Mouse (Mus musculus): ENCODE results near the gene Gipr.

The Gipr gene

DNA sequence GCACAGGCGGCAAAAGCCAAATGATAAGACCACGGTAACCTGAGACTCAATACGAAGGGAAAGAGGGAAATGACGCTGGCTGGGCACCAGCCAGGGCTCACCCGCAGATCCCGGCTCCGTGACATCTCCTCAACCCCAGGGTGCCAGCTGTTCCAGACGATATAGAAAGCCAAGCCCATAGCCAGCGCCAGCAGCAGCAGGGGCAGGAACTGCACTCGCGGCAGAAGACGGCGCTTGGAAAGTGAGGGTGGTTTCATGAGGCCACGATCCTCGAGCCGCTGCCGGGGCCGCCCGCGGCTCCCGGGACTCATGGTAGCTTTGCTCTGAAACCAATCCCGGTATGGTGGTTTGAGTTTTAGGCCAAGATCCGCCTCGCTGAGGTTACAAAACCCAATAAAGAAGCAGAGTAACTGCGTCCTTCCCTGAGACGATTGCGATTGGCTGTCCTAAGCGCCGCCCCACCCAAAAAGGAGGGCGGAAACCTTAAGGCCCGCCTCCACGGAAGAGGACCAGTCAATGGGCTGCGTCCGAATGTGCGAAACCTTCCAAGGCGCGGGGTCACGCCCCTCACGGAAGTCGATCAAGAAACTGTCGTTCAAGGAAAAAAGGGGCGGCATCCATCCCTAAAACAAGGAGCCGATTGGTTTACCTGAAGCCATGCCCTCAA, 16.9 kb downstream of the Gipr start, which contains the start of gene Qpctl:
Gene Qpctl, minus strand, starts transcription at position 417 of the 667 bp plus-strand sequence.
- peak; percentile 95 for DNase-seq (ENCODE audit: extremely low spot score)

DNA sequence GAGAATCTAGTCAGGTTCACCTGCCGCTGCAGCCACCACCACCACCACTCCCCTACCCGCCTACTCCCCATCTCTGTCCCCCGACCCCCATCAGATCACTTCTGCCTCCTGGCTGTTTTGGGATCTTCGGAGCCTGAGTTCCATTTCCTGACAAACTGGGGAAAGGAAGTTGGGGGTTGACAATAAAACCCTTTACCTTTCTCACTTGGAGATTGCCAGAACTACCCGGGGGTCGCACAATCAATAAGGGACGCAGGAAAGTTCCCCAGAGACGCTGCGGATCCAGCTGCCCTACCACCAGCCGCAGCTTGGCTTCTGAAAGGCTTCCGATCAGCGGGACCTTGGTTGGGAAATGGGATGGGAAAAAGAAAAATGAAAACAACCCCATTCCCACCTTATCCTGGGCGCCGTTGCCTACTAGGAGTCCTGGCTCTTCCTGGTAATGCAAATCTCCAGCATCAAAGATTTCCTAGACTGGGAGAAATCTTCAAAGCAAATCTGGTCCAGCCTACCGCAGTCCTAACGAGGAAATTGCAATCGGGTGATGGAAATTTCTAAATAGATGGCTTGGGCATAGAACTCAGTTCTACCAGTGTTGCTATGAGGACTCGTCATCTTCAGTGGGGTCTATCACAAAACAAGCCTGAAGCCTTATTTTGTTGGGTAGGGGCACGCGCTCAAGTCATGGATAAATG, 17.6 kb downstream of the Gipr start:
- no peak for DNase-seq (ENCODE audit: extremely low spot score)

DNA sequence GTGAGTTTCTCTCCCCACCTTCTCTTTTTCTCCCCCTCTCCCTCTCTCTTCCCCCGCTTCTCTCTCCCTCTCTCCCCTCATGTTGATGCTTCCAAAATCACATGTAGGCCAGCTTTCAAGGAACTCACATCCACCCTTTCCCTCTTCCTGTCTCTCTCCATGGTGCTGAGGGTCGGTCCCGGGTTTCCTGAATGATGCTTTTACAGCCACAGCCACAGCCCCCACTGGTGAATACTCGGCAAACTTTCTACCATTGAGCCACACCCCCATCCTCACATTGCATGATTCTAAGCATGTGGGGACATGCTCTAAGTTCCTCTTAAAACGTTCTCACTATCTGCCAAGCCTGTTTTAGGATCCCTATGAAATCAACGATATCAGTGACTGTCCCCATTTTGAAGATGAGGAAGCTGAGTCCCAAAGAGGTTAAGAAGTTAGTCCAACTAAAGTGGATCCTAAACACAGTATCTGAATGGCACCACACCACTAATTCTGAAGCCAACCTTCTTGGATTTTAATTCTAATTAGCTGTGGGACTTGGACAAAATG, 18.4 kb downstream of the Gipr start:
- DNase-seq (ENCODE audit: extremely low spot score) = no peak

DNA sequence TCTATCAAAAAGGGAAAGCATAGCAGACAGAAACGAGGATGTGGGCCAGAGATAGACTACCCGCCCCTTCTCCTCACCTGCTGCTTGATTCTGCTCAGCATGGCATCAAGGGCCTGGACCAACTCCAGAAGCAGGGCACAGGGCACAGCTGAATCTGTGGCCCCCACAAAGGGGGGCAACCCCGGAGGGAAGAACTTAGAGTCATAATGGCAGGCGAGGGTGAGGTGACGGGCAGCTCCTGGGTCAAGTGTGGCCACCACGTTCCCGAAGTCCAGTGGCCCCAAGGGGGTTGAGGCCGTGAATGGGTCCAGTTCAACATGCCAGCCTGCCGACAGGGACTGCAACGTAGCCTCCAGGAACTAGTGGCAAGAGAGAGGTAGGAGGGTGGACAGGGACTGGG, 19.1 kb downstream of the Gipr start:
- no peak for DNase-seq (ENCODE audit: extremely low spot score)

DNA sequence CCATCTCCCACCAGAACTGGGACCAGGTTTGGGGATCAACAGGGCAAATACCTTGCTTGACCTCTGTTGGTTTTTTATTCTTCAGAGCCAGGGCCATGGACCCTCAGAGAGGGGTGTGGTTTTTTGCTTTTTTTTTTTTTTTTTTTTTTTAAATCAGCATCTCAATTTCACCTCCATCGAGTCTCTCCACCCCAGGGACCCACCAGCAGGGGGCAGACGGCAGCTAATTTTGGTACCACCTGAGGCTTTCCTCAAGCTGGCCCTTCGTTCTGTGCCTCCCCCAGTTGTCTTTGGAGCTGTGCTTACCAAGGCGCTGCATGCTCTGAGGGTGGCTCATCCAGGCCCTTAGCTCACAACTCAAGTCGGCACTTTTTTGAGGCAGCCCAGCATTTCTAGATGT, 28.5 kb downstream of the Gipr start:
- DNase-seq (ENCODE audit: extremely low spot score) = no peak

DNA sequence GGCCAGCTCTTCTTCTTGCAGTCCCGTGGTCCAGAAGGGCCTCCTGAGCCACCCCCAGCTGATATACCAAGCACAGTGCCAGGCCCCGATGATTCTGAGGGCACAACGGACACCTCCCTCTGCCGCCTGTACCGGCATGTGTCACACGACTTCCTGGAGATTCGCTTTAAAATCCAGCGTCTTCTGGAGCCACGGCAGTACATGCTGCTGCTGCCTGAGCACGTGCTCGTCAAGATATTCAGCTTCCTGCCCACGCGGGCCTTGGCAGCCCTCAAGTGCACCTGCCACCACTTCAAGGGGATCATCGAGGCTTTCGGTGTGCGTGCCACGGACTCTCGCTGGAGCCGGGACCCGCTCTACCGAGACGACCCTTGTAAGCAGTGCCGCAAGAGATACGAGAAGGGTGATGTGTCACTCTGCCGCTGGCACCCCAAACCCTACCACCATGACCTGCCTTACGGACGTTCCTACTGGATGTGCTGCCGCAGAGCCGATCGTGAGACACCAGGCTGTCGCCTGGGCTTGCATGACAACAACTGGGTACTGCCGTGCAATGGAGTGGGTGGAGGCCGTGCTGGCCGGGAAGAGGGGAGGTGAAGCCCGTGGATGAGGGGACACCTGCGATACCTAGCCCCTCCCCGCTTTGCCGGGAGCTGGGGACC, 29.1 kb downstream of the Gipr start:
- DNase-seq (ENCODE audit: extremely low spot score) = no peak

DNA sequence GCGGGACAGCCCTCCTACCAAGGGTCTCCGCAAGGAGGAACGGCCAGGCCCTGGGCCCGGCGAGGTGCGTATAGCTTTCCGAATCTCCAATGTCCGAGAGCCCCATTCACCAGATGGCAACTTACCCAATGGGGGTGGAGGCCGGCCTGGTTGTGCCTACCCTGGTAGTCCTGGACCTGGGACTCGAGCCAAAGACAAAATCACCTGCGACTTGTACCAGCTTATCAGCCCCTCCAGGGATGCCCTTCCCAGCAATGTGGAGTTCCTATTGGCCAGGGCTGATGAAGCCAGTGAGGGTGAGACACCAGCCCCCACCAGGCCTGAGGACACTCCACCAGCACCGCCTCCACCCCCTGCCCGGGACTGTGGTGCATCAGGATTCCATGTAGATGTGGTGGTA, 29.8 kb downstream of the Gipr start:
- DNase-seq (ENCODE audit: extremely low spot score) = no peak

DNA sequence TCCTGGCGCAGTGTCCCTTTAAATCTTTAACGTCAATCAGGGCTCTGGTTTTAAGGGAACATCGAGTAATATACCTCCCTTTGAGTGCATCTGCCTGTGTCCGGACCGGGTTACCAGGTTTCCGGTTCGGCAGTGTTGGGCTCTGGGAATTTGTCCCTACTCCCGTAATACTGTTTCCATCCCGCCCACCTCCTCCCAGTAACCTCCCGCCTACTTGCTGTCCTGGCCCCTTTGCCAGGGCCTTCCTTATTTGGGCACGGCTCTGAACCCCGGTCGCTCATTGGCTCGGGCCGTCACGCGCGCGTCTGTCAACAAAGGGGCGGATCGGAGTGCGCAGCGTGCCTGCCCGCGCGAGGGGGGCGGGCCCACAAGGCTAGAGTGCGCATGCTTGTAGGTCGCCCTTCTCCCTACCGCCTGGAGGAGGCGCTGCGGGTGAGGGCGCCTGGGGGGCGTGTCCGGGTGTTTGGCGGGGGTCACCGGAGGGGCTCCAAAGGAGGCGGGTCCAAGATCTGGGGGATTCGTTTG, 34.5 kb downstream of the Gipr start:
- DNase-seq (ENCODE audit: extremely low spot score) = peak; percentile 97

DNA sequence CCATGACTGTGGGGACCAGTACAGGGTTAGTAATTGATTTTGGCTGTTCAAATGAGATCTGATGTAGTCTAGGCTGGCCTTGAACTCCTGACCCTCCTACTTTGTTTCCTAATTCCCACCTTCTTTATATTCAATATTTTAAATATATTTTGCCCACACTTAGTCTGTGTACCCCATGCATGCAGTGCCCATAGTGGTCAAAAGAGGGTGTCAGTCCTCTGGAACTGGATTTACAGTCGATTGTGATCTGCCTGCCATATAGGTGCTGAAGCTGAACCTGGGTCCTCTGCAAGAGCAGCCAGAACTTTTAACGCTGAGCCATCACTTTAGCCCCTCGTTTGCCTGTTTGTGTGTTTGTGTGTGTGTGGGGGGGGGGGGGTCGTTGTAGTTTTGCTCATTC, 35.3 kb downstream of the Gipr start:
- DNase-seq (ENCODE audit: extremely low spot score) = no peak

DNA sequence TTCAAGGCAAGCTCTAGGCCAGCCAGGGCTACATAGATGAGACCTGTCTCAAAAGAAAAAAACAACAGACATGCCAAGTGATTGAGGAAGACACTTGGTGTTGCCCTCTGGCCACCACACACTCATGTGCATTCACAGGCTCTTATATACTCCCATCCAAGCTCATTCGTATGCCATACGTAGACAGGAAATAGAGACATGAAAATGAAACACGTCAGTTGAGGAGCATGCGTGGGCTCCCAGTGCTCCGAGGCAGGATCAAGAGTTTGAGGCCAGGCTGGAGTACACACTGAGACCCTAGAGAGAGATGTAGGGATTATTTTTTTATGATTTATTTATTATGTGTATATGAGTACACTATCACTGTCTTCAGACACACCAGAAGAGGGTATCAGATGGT, 36.5 kb downstream of the Gipr start:
- DNase-seq (ENCODE audit: extremely low spot score) = no peak

DNA sequence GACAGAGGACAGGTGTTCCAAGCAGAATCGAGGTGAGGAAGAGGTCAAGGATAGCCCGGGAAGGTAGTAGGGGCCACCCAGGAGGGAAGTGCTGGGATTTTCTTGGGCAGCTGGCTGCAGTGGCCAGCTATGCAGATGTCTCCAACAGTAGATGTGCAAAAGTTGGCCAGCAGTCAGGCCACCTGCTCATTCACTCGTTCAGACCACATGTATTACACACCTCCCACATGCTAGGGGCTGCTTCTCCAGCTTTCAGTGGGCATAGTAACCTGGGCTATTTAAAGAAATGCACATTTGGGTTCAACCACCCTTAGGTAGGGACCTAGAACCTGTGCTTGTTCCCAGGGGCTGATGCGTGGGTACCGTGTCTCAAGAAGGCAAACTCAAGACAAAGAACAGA, 38.2 kb downstream of the Gipr start:
- DNase-seq (ENCODE audit: extremely low spot score) = no peak

DNA sequence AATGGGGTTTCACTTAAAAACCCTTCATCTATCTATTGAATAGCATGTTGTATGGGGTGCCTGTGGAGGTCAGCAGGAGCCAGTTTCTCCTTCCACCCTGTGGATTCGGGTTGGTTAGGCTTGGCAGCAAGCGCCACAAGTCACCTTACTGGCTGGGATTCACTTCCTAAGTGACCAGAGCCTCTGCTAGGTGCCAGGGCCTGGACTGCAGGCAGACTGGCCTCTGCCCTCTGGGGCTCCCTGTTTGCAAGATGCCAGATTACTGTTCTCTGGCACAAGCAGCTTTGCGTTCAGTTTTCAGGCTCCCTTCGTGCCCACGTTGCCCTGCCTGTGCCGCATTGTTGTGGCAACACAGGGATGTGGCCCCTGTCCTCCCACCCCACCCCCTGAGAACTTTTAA, 41.2 kb downstream of the Gipr start:
- DNase-seq (ENCODE audit: extremely low spot score) = no peak

DNA sequence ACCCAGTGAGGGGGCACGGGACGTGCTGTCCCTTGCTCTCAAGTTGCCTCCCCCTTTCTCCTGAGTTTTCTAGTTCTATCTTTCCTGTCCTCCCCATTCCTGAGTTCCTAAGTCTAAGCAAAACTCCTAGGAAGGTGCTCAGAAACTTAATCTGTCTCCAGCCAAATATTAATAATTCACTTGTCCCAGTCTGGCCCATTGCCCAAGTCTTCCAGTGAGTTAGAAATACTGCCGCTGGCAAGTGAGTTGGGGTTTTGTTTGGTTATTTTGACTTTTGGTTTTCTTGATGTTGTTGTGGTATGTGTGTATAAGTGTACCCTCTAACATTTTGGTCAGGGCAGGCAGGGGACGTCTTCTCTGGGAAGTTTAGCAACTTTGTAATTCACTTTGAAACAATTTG, 44.2 kb downstream of the Gipr start:
- no peak for DNase-seq (ENCODE audit: extremely low spot score)

DNA sequence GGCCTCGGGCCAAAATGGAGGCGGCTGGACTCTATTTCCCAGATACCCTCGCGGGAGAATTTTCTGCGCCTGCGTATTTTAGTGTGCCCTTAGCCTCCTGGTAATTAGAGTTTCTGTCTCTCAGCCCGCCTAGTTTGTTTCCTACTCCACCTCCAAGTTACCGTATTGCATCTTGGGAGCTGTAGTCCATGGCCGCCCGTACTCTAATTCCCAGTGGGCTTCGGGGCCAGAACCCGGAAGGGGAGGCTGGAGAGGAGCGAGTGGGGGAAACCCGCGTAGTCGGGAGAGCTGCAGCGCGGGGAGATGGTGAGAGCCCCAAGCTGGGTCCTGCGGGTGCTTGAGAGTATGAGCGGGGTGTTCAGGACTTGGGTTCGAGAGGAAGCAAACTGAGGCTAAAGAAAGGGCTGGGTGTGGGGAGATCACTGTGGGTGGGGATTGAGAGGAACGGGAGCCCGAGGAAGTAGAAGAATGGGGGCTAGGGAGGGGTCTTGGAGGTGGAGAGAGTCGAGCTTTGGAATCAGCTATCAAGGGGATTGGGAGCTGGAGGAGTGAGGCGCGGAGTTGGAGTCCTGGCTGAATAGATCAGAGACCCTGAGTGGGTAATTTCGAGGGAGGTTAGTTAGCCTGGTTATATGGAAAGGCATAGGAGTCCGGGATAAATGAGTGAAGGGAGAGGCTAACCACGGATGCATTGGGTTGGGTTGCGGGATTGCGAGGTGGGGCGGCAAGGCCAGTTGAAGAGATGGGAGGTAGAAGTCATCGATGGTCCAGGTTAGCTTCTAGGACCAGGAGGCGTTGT, 46.1 kb downstream of the Gipr start, which contains the start of gene Fbxo46:
Gene Fbxo46, plus strand, starts transcription at position 229 of the 799 bp plus-strand sequence.
- peak; percentile 93 for DNase-seq (ENCODE audit: extremely low spot score)

DNA sequence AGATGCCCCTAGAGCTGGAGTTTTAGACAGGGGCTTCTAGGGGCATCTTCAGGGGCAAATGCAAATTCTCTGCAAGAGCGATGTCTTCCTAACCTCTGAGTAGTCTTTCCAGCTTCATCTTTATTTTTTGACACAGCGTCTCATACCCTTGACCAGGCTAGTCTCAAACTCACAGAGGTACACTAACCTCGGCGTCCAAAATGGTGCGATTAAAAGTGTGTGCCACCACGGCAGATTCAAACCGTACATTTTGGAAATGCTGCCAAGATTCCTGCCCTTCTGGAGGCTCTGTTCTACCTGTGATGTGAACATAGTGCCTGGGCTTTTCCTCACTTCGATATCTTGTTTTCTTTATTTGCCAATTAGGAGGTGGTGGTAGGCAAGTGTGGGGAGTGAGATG, 46.8 kb downstream of the Gipr start:
- DNase-seq (ENCODE audit: extremely low spot score) = no peak

DNA sequence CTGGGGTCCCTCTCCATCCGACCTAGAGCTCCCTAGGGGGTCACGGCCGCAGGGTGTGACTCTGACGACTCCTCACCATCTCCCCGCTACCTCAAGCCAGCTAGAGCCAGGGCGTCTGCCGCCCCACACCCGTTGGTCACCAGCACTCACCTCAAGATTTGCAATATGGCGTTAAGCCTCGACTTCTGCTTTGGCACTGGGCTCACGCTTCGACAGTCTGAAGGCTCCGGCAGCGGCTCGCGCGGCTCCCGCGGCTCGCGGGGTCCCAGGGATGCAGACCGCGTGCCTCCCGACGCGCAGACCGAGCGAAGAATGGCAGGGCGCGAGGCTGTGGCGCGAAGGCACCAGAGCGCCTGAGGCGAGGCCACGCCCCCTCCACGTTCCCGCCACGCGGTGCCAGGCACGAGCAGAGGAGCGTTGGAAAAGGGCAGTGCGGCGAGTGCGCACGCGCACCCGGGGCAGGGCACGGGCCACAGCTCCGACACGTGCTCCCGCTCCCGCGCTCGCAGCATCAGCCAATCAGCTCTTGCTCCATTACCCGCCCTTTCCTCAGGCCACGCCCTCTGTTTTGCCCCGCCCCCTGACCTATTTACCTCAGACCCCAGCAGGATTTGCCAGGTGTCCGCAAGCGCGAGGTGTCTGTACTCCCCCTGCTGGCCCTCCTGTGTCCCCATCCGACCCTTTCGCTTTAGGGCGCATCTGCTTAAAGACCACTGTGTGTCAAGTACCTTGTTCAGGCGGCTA, 47.7 kb downstream of the Gipr start, which contains the start of gene Gm4969:
Gene Gm4969, minus strand, starts transcription at position 341 of the 744 bp plus-strand sequence.
- peak; percentile 75 for DNase-seq (ENCODE audit: extremely low spot score)

DNA sequence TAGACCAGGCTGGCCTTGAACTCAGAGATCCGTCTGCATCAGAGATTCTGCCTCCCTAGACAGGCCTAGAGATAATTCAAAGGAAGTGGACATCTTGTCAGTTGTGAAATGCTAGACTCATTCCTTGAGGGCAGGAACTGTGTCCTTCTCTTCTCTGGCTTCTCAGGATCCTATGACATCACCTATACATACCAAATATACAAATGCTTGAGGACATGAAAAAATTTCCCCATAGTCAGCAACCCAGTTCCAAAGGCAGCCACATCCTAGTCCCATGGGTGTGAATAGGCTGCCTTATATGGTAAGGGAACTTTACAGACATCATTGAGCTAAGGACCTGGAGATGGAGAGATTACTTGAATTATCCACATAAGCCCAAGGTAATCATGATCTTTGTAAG, 56.4 kb downstream of the Gipr start:
- no peak for DNase-seq (ENCODE audit: extremely low spot score)

DNA sequence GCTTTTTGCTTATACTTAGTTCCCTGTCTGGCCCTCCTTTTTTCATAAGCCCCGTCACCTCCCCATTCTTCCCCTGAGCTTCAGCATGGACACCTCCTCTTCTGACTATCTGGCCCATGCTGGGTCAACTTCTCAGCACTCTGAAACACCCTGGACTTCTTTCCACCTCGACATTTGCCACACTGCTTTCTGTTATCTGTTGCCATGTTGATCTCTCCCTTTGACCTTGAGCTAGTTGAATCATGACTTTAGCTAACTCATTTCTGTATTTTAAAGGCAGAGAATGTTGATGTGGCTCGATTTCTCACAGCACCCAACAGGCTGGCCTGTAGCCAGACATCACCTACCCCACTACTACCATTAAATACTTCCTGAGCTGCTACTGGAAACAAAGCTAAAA, 58.5 kb downstream of the Gipr start:
- DNase-seq (ENCODE audit: extremely low spot score) = no peak

All from embryo, embryonic 9.5 days (tissue).